ENCODE assay signal across 7 mouse cellular contexts in the genomic region with DNA sequence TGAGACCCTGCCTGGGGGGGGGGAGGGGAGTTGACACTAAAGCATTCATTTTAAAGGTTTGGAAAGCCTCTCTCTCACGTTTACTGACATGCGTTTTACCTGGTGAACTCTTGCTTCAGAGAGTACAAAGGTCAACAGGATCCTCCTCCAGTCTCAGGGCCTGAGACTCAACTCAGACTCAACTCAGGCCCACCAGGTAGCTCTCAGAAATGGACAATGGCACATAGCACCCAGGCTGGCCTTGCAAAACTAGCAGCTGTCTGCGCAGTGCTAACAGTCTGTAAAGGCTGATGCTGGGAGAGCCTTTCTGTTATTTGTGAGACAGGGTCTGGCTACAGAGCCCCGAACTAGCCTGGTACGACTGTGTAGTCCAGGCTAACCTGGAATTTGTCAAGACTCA. TPM values are rescaled to one million over a fixed set of nuclear protein-coding genes. Genes with fewer than 3 reads are reported as not detected.
DNase-seq lines count a peak whose midpoint lies in the region; ATAC-seq and TF ChIP-seq lines count a peak whose summit lies in the region.

No protein-coding gene starts in this region.

- WGBS in lung, postnatal 0 days, result 78% methylated on average over 5 of the region's 5 CpGs
- WGBS in forebrain, embryonic 15.5 days, result 67% methylated on average over 5 of the region's 5 CpGs
- WGBS in limb, embryonic 14.5 days, result 62% methylated on average over 5 of the region's 5 CpGs

- no peaks in the 10 kb centered on the region for H3K27me3 ChIP-seq in lung, postnatal 0 days (replicated peaks; ENCODE audit: insufficient read depth, low read length)
- H3K27me3 ChIP-seq in forebrain, embryonic 15.5 days, result no peaks in the 10 kb centered on the region
- H3K27me3 ChIP-seq in limb, embryonic 14.5 days (ENCODE audit: control insufficient read depth, insufficient read depth, low read length), result no peaks in the 10 kb centered on the region

- H3K36me3 ChIP-seq in lung, postnatal 0 days (ENCODE audit: insufficient read depth, low read length), result no peaks in the 10 kb centered on the region
- no peaks in the 10 kb centered on the region for H3K36me3 ChIP-seq in forebrain, embryonic 15.5 days
- H3K36me3 ChIP-seq in limb, embryonic 14.5 days (ENCODE audit: control insufficient read depth, insufficient read depth, low read length), result no peaks in the 10 kb centered on the region

- peak overlapping the region; percentile 91 for H3K4me2 ChIP-seq in lung, postnatal 0 days (replicated peaks; ENCODE audit: low read depth, low read length)
- H3K4me2 ChIP-seq in forebrain, embryonic 15.5 days (replicated peaks), result peak overlapping the region; percentile 79
- peak overlapping the region; percentile 75 for H3K4me2 ChIP-seq in limb, embryonic 14.5 days (replicated peaks; ENCODE audit: low read depth, low read length, severe bottlenecking)

- peaks cover 26% of the 10 kb centered on the region for H3K4me1 ChIP-seq in lung, postnatal 0 days (ENCODE audit: insufficient read depth, low read depth, low read length)
- H3K4me1 ChIP-seq in forebrain, embryonic 15.5 days, result peaks cover 27% of the 10 kb centered on the region
- peaks cover 31% of the 10 kb centered on the region for H3K4me1 ChIP-seq in limb, embryonic 14.5 days (ENCODE audit: control insufficient read depth, insufficient read depth, low read length)

- H3K27ac ChIP-seq in lung, postnatal 0 days (ENCODE audit: low read length), result peak overlapping the region; percentile 92
- no peak overlapping the region for H3K27ac ChIP-seq in forebrain, embryonic 15.5 days (replicated peaks)
- H3K27ac ChIP-seq in limb, embryonic 14.5 days (replicated peaks; ENCODE audit: low read depth, low read length), result no peak overlapping the region

- TF ChIP-seq CTCF in lung, postnatal 0 days (IDR thresholded peaks at IDR 0.05), result no peak

- ATAC-seq in lung, postnatal 0 days, result no peak
- ATAC-seq in forebrain, embryonic 15.5 days (replicated peaks), result no peak
- ATAC-seq in limb, embryonic 14.5 days (ENCODE audit: low FRiP score, low read depth), result no peak

- peak overlapping the region; percentile 86 for H3K4me3 ChIP-seq in lung, postnatal 0 days (ENCODE audit: low read depth, low read length)
- no peak overlapping the region for H3K4me3 ChIP-seq in forebrain, embryonic 15.5 days
- H3K4me3 ChIP-seq in limb, embryonic 14.5 days (replicated peaks; ENCODE audit: low read length), result peak overlapping the region; percentile 81

- DNase-seq in lung, postnatal 0 days (ENCODE audit: low spot score), result no peak
- no peak for DNase-seq in lung, postnatal 4 days
- no peak for DNase-seq in limb, embryonic 14.5 days (ENCODE audit: low spot score)
- peak; percentile 75 for DNase-seq in yolk sac, embryonic 10.5 days (ENCODE audit: low spot score)
- DNase-seq in left cerebral cortex, adult 11 months (ENCODE audit: low spot score), result no peak
- no peak for DNase-seq in cerebellum, postnatal 10 days

- TF ChIP-seq EP300 in lung, postnatal 0 days (IDR thresholded peaks at IDR 0.05), result no peak

- peak overlapping the region; percentile 90 for H3K9ac ChIP-seq in lung, postnatal 0 days (replicated peaks; ENCODE audit: low read depth)
- H3K9ac ChIP-seq in forebrain, embryonic 15.5 days (replicated peaks), result no peak overlapping the region
- peak overlapping the region; percentile 81; the same call in 1 of the 2 replicates for H3K9ac ChIP-seq in limb, embryonic 14.5 days (ENCODE audit: low read depth, low read length, severe bottlenecking)

- no peak for TF ChIP-seq POLR2A in limb, embryonic 14.5 days (IDR thresholded peaks at IDR 0.05; ENCODE audit: borderline replicate concordance, extremely low read depth, insufficient read depth, insufficient read length)

- no peaks in the 10 kb centered on the region for H3K9me3 ChIP-seq in lung, postnatal 0 days (ENCODE audit: low read length)
- no peaks in the 10 kb centered on the region for H3K9me3 ChIP-seq in forebrain, embryonic 15.5 days
- H3K9me3 ChIP-seq in limb, embryonic 14.5 days (ENCODE audit: control insufficient read depth, low read length), result no peaks in the 10 kb centered on the region

RNA-seq across cellular contexts. Expression of a gene that starts 1.3 kb away (rescaled TPM):
- 117 and 141 TPM in 2 replicates for polyA plus RNA-seq in lung, postnatal 0 days (2015; fragmentation: Nextera tagmentation; extraction: Ambion mirVana)
- 75.1 and 79.2 TPM in 2 replicates for polyA plus RNA-seq in forebrain, embryonic 15.5 days (2015; fragmentation: Nextera tagmentation; extraction: Ambion mirVana)
- polyA plus RNA-seq in limb, embryonic 14.5 days (2012; rRNA removed), result 51.5 and 64.5 TPM in 2 replicates
- 92.1 and 96.0 TPM in 2 replicates for polyA plus RNA-seq in limb, embryonic 14.5 days (2014; fragmentation: Nextera tagmentation; extraction: Ambion mirVana)

RNA-seq across cellular contexts. Expression of a gene that starts 32.6 kb away (rescaled TPM):
- not detected in 2 replicates for polyA plus RNA-seq in lung, postnatal 0 days (2015; fragmentation: Nextera tagmentation; extraction: Ambion mirVana)
- polyA plus RNA-seq in forebrain, embryonic 15.5 days (2015; fragmentation: Nextera tagmentation; extraction: Ambion mirVana), result 5.5 and 6.6 TPM in 2 replicates
- polyA plus RNA-seq in limb, embryonic 14.5 days (2012; rRNA removed), result 1.4 TPM in 2 replicates
- polyA plus RNA-seq in limb, embryonic 14.5 days (2014; fragmentation: Nextera tagmentation; extraction: Ambion mirVana), result 0.37 and 0.48 TPM in 2 replicates
